Mouse (Mus musculus) hindbrain, postnatal 0 days (tissue): Measurements from ENCODE around the gene Cnot4. TPM values are rescaled to one million over a fixed set of nuclear protein-coding genes. Genes with fewer than 3 reads are reported as not detected.
A peak's percentile ranks its signal among the peaks of the same experiment; 100 is the strongest.
"Not testable (repeated sequence)": the region's sequence is repeated elsewhere in the genome, so short reads cannot be mapped to it uniquely, and the experiment has no call there.

Source experiments
- ATAC-seq: fragments of 200-750 bp; cut with Nextera tagmentation; 2 replicates; pipeline ENCODE4 v1.8.0; 2017; ENCODE audit warnings: mild to moderate bottlenecking, moderate TSS enrichment, moderate library complexity
- DNase-seq: peaks from one replicate; pipeline ENCODE4 v3.0.0-alpha.2; 2015; ENCODE audit warnings: low spot score
- H3K27ac ChIP-seq: fragments of 300-500 bp; sonication (generic); 2 replicates; pipeline ENCODE4 v1.5.1; 2014; ENCODE audit warnings: mild to moderate bottlenecking
- H3K27me3 ChIP-seq: fragments of 300-500 bp; sonication (generic); 2 replicates; pipeline ENCODE4 v1.6.1; 2014; ENCODE audit warnings: low read length, mixed read lengths; ENCODE audit not compliant: insufficient read depth
- H3K36me3 ChIP-seq: fragments of 300-500 bp; sonication (generic); 2 replicates; pipeline ENCODE4 v1.6.1; 2014; ENCODE audit warnings: low read length, mixed read lengths; ENCODE audit not compliant: insufficient read depth
- H3K4me1 ChIP-seq: fragments of 300-500 bp; sonication (generic); 2 replicates; pipeline ENCODE4 v1.6.1; 2014; ENCODE audit warnings: antibody characterized with exemption, low read length, mixed read lengths; ENCODE audit not compliant: insufficient read depth
- H3K4me2 ChIP-seq: fragments of 300-500 bp; sonication (generic); 2 replicates; pipeline ENCODE4 v1.6.1; 2014; ENCODE audit warnings: low read depth, mild to moderate bottlenecking, low read length, moderate library complexity, mixed read lengths
- H3K4me3 ChIP-seq: fragments of 300-500 bp; sonication (generic); 2 replicates; pipeline ENCODE4 v1.5.1; 2014; ENCODE audit warnings: low read length
- H3K9ac ChIP-seq: fragments of 300-500 bp; sonication (generic); replicated peaks from 2 replicates; pipeline ENCODE4 v1.6.1; 2014; ENCODE audit warnings: mild to moderate bottlenecking, low read length, moderate library complexity, mixed read lengths
- H3K9me3 ChIP-seq: fragments of 300-500 bp; sonication (generic); 2 replicates; pipeline ENCODE4 v1.6.1; 2016; ENCODE audit warnings: low read length, mixed read lengths
- CTCF ChIP-seq: IDR thresholded peaks from 2 replicates; pipeline ENCODE4 v1.5.1; 2016; ENCODE audit warnings: antibody characterized with exemption, control low read depth, low read depth
- WGBS: fragments of 180-500 bp; shearing (Covaris S2); extraction: QIAGEN DNeasy Blood & Tissue Kit; methylation state at CpG from one replicate; pipeline ENCODE4 v1.1.7; 2014; 5-methylcytosine and 5-hydroxymethylcytosine counted together
- polyA plus RNA-seq: library from polyadenylated mRNA; unstranded; fragments of >200 nt; fragmentation: Nextera tagmentation; extraction: Ambion mirVana; gene quantifications from 2 replicates; pipeline ENCODE4 v1.2.1, GENCODE M21; 2015
- total RNA-seq: library from RNA; depleted of rRNA; stranded (reverse); fragments of >200 nt; gene quantifications from 2 replicates; pipeline ENCODE4 v1.2.3, GENCODE M21; 2014; rRNA removed

Gene Cnot4
- total RNA-seq (21.2 and 21.4 TPM in 2 replicates), polyA plus RNA-seq (23.5 and 24.7 TPM in 2 replicates)

GRCm38 (mm10) chr6:35133579-35134488 lies at the start of gene Cnot4:
TSS of gene Cnot4 (minus strand) at chr6:35133724.
- Histone ChIP-seq H3K9me3 (no peaks in the 10 kb centered on the region), H3K4me3 (peak within 1 kb of the TSS; percentile 75), H3K27ac (peak within 1 kb of the TSS; percentile 82), H3K9ac (peak within 1 kb of the TSS; percentile 64), H3K36me3 (no peaks in the 10 kb centered on the region), H3K27me3 (no peaks in the 10 kb centered on the region), H3K4me2 (peak within 1 kb of the TSS; percentile 93), H3K4me1 (peaks cover 12% of the 10 kb centered on the region; the same call in 1 of the 2 replicates)
- WGBS = under 1% methylated on average over 55 of the region's 55 CpGs
- TF ChIP-seq CTCF = no peak
- ATAC-seq (peak; percentile 99), DNase-seq (peak; percentile 99)

DNA sequence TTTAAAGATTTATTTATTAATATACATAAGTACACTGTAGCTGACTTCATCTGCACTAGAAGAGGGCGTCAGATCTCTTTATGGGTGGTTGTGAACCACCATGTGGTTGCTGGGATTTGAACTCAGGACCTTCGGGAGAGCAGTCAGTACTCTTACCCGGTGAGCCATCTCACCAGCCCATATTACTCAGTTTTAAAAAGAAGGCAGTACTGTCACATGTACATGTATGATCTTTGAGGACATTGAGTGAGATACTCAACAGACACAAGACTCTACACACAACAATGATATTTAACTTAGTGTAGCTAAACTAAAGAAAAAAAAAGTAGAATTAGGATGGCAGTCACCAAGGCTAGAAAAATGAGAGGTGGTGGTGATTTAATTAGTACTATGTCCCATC lies 45.8 kb upstream of the Cnot4 start:
- DNase-seq, H3K9me3 ChIP-seq, H3K36me3 ChIP-seq, H3K4me1 ChIP-seq, H3K4me3 ChIP-seq, H3K9ac ChIP-seq, H3K27ac ChIP-seq, H3K27me3 ChIP-seq, H3K4me2 ChIP-seq, ATAC-seq: not testable (repeated sequence)
- 100% methylated on average over 3 of the region's 3 CpGs for WGBS

GRCm38 (mm10) chr6:35177650-35178272 lies 44.2 kb upstream of the Cnot4 start:
- no peaks in the 10 kb centered on the region for H3K27me3 ChIP-seq
- peak overlapping the region; percentile 84 for H3K9ac ChIP-seq
- peak overlapping the region; percentile 85 for H3K4me3 ChIP-seq
- peak overlapping the region; percentile 99 for H3K27ac ChIP-seq
- peak; percentile 61 for DNase-seq
- 0 out of 2 replicates have a peak, but pooled peaks have one; percentile 8 for TF ChIP-seq CTCF
- no peaks in the 10 kb centered on the region for H3K4me1 ChIP-seq
- no peaks in the 10 kb centered on the region for H3K36me3 ChIP-seq
- no peaks in the 10 kb centered on the region for H3K9me3 ChIP-seq
- peak; percentile 80 for ATAC-seq
- H3K4me2 ChIP-seq = peak overlapping the region; percentile 82
- WGBS = 1% methylated on average over 62 of the region's 69 CpGs

GRCm38 (mm10) chr6:35176979-35177649 lies 43.6 kb upstream of the Cnot4 start, which contains the start of gene Nup205:
TSS of gene Nup205 (plus strand) at chr6:35177421.
- ATAC-seq (peak; percentile 94), DNase-seq (peak; percentile 91)
- H3K36me3 ChIP-seq = no peaks in the 10 kb centered on the region
- no peaks in the 10 kb centered on the region for H3K9me3 ChIP-seq
- WGBS = 3% methylated on average over 34 of the region's 34 CpGs
- H3K4me3 ChIP-seq = peak within 1 kb of the TSS; percentile 85
- H3K27me3 ChIP-seq = no peaks in the 10 kb centered on the region
- no peaks in the 10 kb centered on the region for H3K4me1 ChIP-seq
- peak within 1 kb of the TSS; percentile 99 for H3K27ac ChIP-seq
- peak within 1 kb of the TSS; percentile 84 for H3K9ac ChIP-seq
- peak within 1 kb of the TSS; percentile 82 for H3K4me2 ChIP-seq
- TF ChIP-seq CTCF = peak; percentile 35

DNA sequence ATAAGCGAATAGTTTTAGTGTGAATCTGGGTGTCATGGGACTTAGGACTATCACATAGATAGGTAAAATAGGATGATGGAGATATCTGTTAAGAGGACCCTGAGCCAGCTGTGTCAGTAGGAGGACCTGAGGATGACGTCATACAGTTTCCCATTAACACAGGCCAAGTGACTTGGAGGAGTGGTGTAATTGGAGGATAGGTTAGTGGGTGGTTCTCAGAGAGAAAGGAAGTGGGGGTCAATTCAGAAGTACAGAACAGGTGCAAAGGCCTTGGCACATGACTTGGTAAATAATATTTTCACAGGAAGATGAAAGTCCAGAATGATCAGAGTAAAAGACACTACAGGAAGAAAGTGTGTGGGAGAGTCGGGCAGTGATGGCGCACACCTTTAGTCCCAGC lies 39.7 kb upstream of the Cnot4 start:
- 88% methylated on average over 4 of the region's 4 CpGs for WGBS
- no peak overlapping the region for H3K9ac ChIP-seq
- ATAC-seq (no peak), DNase-seq (no peak)
- H3K4me3 ChIP-seq = no peak overlapping the region
- no peaks in the 10 kb centered on the region for H3K4me1 ChIP-seq
- no peaks in the 10 kb centered on the region for H3K27me3 ChIP-seq
- H3K36me3 ChIP-seq = no peaks in the 10 kb centered on the region
- no peak overlapping the region for H3K27ac ChIP-seq
- no peaks in the 10 kb centered on the region for H3K9me3 ChIP-seq
- H3K4me2 ChIP-seq = no peak overlapping the region
- no peak for TF ChIP-seq CTCF

GRCm38 (mm10) chr6:35172028-35172427 lies 38.5 kb upstream of the Cnot4 start:
- H3K4me2 ChIP-seq, H3K36me3 ChIP-seq, H3K27me3 ChIP-seq, H3K9me3 ChIP-seq, DNase-seq, H3K4me3 ChIP-seq, H3K9ac ChIP-seq, ATAC-seq, H3K4me1 ChIP-seq, H3K27ac ChIP-seq: not testable (repeated sequence)
- 0 out of 2 replicates have a peak, but pooled peaks have one; percentile 5 for TF ChIP-seq CTCF
- WGBS = 71% methylated on average over 3 of the region's 3 CpGs
